Mouse (Mus musculus): ENCODE data around the gene Pdxdc1. TPM values are rescaled to one million over a fixed set of nuclear protein-coding genes. Genes with fewer than 3 reads are reported as not detected.
A peak's percentile ranks its signal among the peaks of the same experiment; 100 is the strongest.

Pdxdc1 gene
- total and polyA plus RNA-seq, 2 experiments from 2014 or later = 64.2 to 89.1 TPM

GRCm38 (mm10) chr16:13840056-13840455 lies 62.9 kb downstream of the Pdxdc1 start:
- H3K4me2 ChIP-seq (ENCODE audit: low read depth, low read length) = no peak overlapping the region
- peaks cover 56% of the 10 kb centered on the region for H3K36me3 ChIP-seq (ENCODE audit: insufficient read depth, low read length)
- no peak for TF ChIP-seq CTCF (IDR thresholded peaks at IDR 0.05; ENCODE audit: low read depth)
- H3K27ac ChIP-seq = no peak overlapping the region
- H3K9ac ChIP-seq (replicated peaks; ENCODE audit: low read length) = no peak overlapping the region
- 92% methylated on average over 7 of the region's 7 CpGs for WGBS
- ATAC-seq = no peak
- no peaks in the 10 kb centered on the region for H3K4me1 ChIP-seq (ENCODE audit: insufficient read depth, low read length)
- no peak for DNase-seq (ENCODE audit: low spot score)
- H3K9me3 ChIP-seq (ENCODE audit: low read length) = no peaks in the 10 kb centered on the region
- H3K27me3 ChIP-seq (ENCODE audit: insufficient read depth, low read length) = no peaks in the 10 kb centered on the region
- no peak overlapping the region for H3K4me3 ChIP-seq (ENCODE audit: low read length)

DNA sequence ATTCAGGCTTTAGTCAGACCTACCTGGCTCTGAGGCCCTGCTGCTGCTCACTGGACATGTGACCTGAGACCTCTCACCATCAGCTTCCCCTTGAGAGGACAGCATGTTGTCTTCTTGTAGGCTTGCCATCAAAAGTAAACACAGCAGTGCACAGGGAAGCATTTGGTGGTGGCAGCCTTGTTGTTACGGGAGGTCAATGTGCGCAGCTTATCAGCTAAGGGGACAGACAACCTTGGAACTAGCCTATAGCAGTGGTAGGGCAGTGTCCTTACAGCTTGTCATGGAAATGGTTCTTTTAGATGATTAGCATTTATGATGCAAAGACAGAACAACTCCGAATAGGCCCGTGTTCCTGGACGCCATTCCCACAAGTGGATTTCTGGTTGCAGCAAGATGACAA lies 68.5 kb downstream of the Pdxdc1 start:
- ATAC-seq = no peak

DNA sequence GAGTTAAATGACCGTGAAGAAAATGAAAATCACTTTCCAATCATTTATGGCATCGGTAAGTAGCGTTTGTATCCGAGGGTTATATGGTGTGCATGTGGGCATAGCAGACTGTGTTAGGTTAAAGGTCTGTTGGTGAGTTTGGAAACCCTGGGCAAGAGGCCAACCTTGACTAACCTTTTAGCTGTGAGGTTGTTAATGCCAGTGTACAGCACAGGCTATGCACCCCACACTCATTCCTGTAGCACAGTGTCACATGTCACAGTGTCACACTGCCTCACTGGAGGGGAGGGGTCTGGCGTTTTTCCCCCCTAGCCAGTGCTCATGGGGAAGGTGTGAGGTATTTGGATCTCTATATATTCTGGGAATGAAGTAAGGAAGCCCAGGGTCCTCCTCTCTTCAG lies 71.3 kb downstream of the Pdxdc1 start:
- H3K4me1 ChIP-seq (ENCODE audit: insufficient read depth, low read length) = no peaks in the 10 kb centered on the region
- 86% methylated on average over 5 of the region's 5 CpGs for WGBS
- no peak for DNase-seq (ENCODE audit: low spot score)

More for the DNA sequence above, 68.5 kb downstream of the Pdxdc1 start:
- no peaks in the 10 kb centered on the region for H3K27me3 ChIP-seq (ENCODE audit: insufficient read depth, low read length)
- WGBS = 98% methylated on average over 5 of the region's 5 CpGs
- TF ChIP-seq CTCF (IDR thresholded peaks at IDR 0.05; ENCODE audit: low read depth) = no peak
- H3K9me3 ChIP-seq (ENCODE audit: low read length) = no peaks in the 10 kb centered on the region
- no peak overlapping the region for H3K9ac ChIP-seq (replicated peaks; ENCODE audit: low read length)
- no peak overlapping the region for H3K4me2 ChIP-seq (ENCODE audit: low read depth, low read length)
- no peak overlapping the region for H3K27ac ChIP-seq
- H3K36me3 ChIP-seq (ENCODE audit: insufficient read depth, low read length) = peaks cover 87% of the 10 kb centered on the region
- no peaks in the 10 kb centered on the region for H3K4me1 ChIP-seq (ENCODE audit: insufficient read depth, low read length)
- no peak for DNase-seq (ENCODE audit: low spot score)
- no peak overlapping the region for H3K4me3 ChIP-seq (ENCODE audit: low read length)

DNA sequence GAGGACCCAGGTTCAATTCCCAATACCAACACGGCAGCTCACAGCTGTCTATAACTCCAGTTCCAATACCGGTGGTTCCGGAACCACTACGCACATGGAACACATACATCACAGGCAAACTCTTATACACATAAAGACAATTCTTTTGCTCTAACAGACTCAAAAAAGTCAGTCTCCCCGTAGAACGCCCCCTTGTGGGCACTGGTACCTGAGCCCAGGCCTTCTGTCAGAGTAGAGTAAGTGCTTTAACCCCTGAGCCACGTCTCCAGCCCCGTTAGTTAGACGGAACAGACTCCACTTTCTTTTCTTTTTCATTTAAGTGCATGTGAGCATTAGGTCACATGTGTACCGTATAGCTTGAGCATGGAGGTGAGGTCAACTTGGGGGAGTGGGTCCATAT lies 72.5 kb downstream of the Pdxdc1 start:
- H3K9ac ChIP-seq (replicated peaks; ENCODE audit: low read length) = no peak overlapping the region
- H3K4me3 ChIP-seq (ENCODE audit: low read length) = no peak overlapping the region
- 85% methylated on average over 10 of the region's 10 CpGs for WGBS
- H3K4me1 ChIP-seq (ENCODE audit: insufficient read depth, low read length) = no peaks in the 10 kb centered on the region
- H3K27ac ChIP-seq = no peak overlapping the region
- no peak for DNase-seq (ENCODE audit: low spot score)
- TF ChIP-seq CTCF (IDR thresholded peaks at IDR 0.05; ENCODE audit: low read depth) = 0 out of 2 replicates have a peak, but pooled peaks have one; percentile 11
- no peak overlapping the region for H3K4me2 ChIP-seq (ENCODE audit: low read depth, low read length)
- peaks cover 72% of the 10 kb centered on the region for H3K36me3 ChIP-seq (ENCODE audit: insufficient read depth, low read length)
- H3K27me3 ChIP-seq (ENCODE audit: insufficient read depth, low read length) = no peaks in the 10 kb centered on the region
- H3K9me3 ChIP-seq (ENCODE audit: low read length) = no peaks in the 10 kb centered on the region
- no peak for ATAC-seq

More for the DNA sequence above, 71.3 kb downstream of the Pdxdc1 start:
- no peak for TF ChIP-seq CTCF (IDR thresholded peaks at IDR 0.05; ENCODE audit: low read depth)
- Histone ChIP-seq H3K36me3 (ENCODE audit: insufficient read depth, low read length) (peaks cover 84% of the 10 kb centered on the region), H3K9ac (replicated peaks; ENCODE audit: low read length) (no peak overlapping the region), H3K9me3 (ENCODE audit: low read length) (no peaks in the 10 kb centered on the region), H3K27ac (no peak overlapping the region), H3K4me3 (ENCODE audit: low read length) (no peak overlapping the region), H3K27me3 (ENCODE audit: insufficient read depth, low read length) (no peaks in the 10 kb centered on the region), H3K4me2 (ENCODE audit: low read depth, low read length) (no peak overlapping the region)
- ATAC-seq = peak; percentile 15; the same call in 1 of the 2 replicates

DNA sequence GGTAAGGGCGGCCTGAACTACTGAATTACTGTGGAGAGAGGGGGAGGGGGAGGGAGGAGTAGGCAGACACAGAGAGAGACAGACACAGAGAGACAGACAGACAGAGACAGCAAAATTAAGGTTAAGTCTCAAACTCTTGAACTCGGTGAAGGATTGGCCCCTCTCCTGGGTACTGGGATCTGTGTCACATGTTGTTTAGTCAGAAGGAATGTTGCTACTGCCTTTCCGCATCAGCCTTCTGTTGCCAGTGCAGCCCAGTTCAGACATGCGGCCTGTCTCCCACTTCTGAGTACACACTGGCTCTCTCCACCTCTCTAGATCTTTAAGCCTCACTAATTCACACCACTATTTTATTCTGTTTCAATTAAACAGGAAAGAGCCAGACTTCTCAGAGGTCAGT lies 76.4 kb downstream of the Pdxdc1 start:
- Histone ChIP-seq H3K4me2 (ENCODE audit: low read depth, low read length) (no peak overlapping the region), H3K4me1 (ENCODE audit: insufficient read depth, low read length) (no peaks in the 10 kb centered on the region), H3K9ac (replicated peaks; ENCODE audit: low read length) (no peak overlapping the region), H3K27me3 (ENCODE audit: insufficient read depth, low read length) (no peaks in the 10 kb centered on the region), H3K4me3 (ENCODE audit: low read length) (no peak overlapping the region), H3K36me3 (ENCODE audit: insufficient read depth, low read length) (peaks cover 40% of the 10 kb centered on the region), H3K9me3 (ENCODE audit: low read length) (no peaks in the 10 kb centered on the region), H3K27ac (no peak overlapping the region)
- 87% methylated on average over 4 of the region's 4 CpGs for WGBS
- no peak for TF ChIP-seq CTCF (IDR thresholded peaks at IDR 0.05; ENCODE audit: low read depth)
- DNase-seq (ENCODE audit: low spot score) (no peak), ATAC-seq (no peak)

- WGBS = 83% methylated on average over 7 of the region's 7 CpGs
Observed at GRCm38 (mm10) chr16:13825781-13826490, 77.0 kb downstream of the Pdxdc1 start.

DNA sequence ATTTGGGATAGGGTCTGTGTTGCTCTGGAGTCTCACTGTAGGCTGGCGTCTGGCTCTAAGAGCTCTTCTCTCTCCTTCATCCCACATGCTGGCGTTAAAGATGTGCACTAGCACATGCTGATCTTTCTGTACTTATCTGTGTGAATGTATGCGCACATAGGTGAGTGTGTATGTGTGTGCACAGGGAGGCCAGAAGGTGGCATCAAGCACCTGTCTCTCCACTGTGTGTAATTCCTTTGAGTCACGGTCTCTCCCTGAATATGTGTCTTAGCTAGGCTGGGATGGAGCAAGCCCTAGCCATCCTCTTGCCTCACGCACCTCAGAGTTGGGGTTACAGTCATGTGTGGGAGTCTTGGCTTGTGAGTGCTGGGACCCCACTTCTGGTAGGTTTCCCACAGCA lies 82.2 kb downstream of the Pdxdc1 start:
- 0 out of 2 replicates have a peak, but pooled peaks have one; percentile 24 for TF ChIP-seq CTCF (IDR thresholded peaks at IDR 0.05; ENCODE audit: low read depth)

More at GRCm38 (mm10) chr16:13825781-13826490, 77.0 kb downstream of the Pdxdc1 start:
- Histone ChIP-seq H3K27me3 (ENCODE audit: insufficient read depth, low read length) (no peaks in the 10 kb centered on the region), H3K9me3 (ENCODE audit: low read length) (no peaks in the 10 kb centered on the region), H3K27ac (no peak overlapping the region), H3K9ac (replicated peaks; ENCODE audit: low read length) (no peak overlapping the region), H3K36me3 (ENCODE audit: insufficient read depth, low read length) (peaks cover 36% of the 10 kb centered on the region), H3K4me1 (ENCODE audit: insufficient read depth, low read length) (peaks cover under 1% of the 10 kb centered on the region; the same call in 1 of the 2 replicates), H3K4me2 (ENCODE audit: low read depth, low read length) (no peak overlapping the region), H3K4me3 (ENCODE audit: low read length) (no peak overlapping the region)
- no peak for TF ChIP-seq CTCF (IDR thresholded peaks at IDR 0.05; ENCODE audit: low read depth)
- DNase-seq (ENCODE audit: low spot score) (no peak), ATAC-seq (no peak)

More for the DNA sequence above, 82.2 kb downstream of the Pdxdc1 start:
- 95% methylated on average over 5 of the region's 5 CpGs for WGBS
- Histone ChIP-seq H3K27me3 (ENCODE audit: insufficient read depth, low read length) (no peaks in the 10 kb centered on the region), H3K4me1 (ENCODE audit: insufficient read depth, low read length) (peaks cover 13% of the 10 kb centered on the region; the same call in 1 of the 2 replicates), H3K4me3 (ENCODE audit: low read length) (no peak overlapping the region), H3K9me3 (ENCODE audit: low read length) (no peaks in the 10 kb centered on the region), H3K36me3 (ENCODE audit: insufficient read depth, low read length) (no peaks in the 10 kb centered on the region), H3K4me2 (ENCODE audit: low read depth, low read length) (peak overlapping the region; percentile 85; the same call in 1 of the 2 replicates), H3K27ac (no peak overlapping the region), H3K9ac (replicated peaks; ENCODE audit: low read length) (no peak overlapping the region)
- no peak for DNase-seq (ENCODE audit: low spot score)
- ATAC-seq = no peak

Measured in hindbrain, postnatal 0 days (tissue).